Mouse (Mus musculus) heart, postnatal 4 days (tissue): ENCODE measurements around the gene Nipal3. TPM values are rescaled to one million over a fixed set of nuclear protein-coding genes. Genes with fewer than 3 reads are reported as not detected.

Experiments used
- DNase-seq: peaks from one replicate; pipeline ENCODE4 v3.0.0; 2021
- total RNA-seq, 2 experiments: library from RNA; stranded (reverse); gene quantifications; 2 replicates each; pipeline ENCODE4 v1.2.3; 2021

Nipal3 gene
- total RNA-seq, 2 experiments from 2014 or later: 19.3 to 19.6 TPM

- DNase-seq: peak; percentile 86
These were observed 61.1 kb downstream of the Nipal3 start, which contains the start of gene Rcan3 for GRCm38 (mm10) chr4:135433443-135434394. Gene Rcan3, minus strand, starts transcription at chr4:135433853.

DNA sequence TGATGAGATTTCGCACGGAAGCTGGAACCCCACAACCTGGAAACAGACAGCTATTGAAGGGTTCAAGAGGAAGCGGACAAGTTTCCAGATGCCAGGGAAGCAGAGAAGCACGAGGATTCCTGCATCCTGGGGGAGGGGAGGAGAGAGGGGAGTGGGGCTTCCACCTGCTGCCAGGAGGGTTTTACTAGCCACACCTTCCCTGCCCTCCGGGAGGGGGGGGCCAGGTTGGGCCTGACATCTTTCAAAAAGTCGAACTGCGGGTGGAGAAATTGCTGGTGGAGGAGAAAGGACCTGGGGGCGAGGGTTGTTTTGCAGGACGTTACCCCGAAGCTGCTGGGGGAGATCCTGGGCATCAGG lies 61.8 kb downstream of the Nipal3 start:
- DNase-seq: peak; percentile 17

GRCm38 (mm10) chr4:135429990-135430760 lies 64.7 kb downstream of the Nipal3 start:
- DNase-seq: no peak

- DNase-seq: no peak
These were observed 65.5 kb downstream of the Nipal3 start for GRCm38 (mm10) chr4:135429383-135429782.

GRCm38 (mm10) chr4:135426587-135426986 lies 68.3 kb downstream of the Nipal3 start:
- no peak for DNase-seq

GRCm38 (mm10) chr4:135425625-135426024 lies 69.2 kb downstream of the Nipal3 start:
- DNase-seq: no peak

DNA sequence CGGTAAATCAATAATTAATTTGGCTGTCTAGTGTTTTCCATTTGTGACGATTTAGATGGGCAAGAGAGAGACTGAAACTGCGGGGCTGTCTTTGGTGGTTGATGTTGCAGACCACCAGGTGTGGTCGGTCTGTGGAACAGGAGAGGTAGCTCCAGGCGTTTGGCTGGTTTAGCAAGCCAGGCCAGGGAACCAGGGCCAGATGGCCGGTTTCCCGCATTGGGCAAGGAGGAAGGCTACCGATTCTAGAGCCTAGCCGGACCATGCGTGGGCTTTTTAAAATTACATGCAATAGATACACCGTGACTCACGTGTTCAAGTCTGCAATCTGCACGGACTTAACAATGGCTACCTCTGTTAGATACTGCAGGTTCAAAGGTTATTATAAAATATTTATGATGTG lies 73.9 kb downstream of the Nipal3 start:
- no peak for DNase-seq

- no peak for DNase-seq
These were observed 74.4 kb downstream of the Nipal3 start for GRCm38 (mm10) chr4:135420416-135420815.

- no peak for DNase-seq
These were observed 74.8 kb downstream of the Nipal3 start for GRCm38 (mm10) chr4:135419996-135420395.

DNA sequence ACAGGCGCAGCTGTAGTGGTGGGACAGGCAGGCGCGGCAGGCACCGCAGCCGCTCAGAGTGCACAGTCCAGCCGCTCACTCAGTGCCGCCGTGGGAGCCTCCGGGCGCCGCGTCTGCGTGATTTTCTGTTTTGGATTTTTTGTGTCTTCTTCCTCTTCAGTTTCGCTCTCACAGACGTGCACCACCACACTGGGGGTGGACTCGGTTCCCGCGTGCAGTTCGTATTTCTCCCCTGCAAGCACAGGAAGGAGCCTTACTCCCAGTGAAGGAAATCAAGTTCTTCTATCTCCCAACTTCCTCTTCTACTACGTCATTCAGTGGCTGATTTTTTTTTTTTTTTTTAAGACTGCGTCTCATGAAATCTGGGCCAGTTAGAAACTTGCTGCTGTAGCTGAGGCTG lies 78.5 kb downstream of the Nipal3 start:
- no peak for DNase-seq

GRCm38 (mm10) chr4:135413491-135413890 lies 81.3 kb downstream of the Nipal3 start:
- no peak for DNase-seq

GRCm38 (mm10) chr4:135411633-135412032 lies 83.2 kb downstream of the Nipal3 start:
- peak; percentile 66 for DNase-seq

DNA sequence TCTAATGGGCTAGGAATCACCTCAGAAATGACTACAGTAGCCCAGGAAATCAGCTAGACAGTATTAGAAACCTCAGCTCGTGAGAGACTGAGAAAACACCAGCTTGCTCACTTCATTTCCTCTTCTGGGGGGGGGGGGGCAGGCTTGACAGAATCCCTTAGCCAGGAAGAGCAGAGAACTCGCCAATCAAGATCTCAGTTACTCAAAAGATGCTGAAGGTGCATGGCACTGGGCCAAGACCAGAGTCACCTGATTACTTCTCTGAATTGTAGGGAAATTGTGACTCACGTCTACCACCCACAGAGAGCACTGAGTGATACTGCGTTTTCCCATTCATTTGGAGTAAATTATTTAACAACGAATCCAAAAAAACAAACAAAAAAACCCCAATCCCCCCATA lies 88.7 kb downstream of the Nipal3 start:
- peak; percentile 23 for DNase-seq

DNA sequence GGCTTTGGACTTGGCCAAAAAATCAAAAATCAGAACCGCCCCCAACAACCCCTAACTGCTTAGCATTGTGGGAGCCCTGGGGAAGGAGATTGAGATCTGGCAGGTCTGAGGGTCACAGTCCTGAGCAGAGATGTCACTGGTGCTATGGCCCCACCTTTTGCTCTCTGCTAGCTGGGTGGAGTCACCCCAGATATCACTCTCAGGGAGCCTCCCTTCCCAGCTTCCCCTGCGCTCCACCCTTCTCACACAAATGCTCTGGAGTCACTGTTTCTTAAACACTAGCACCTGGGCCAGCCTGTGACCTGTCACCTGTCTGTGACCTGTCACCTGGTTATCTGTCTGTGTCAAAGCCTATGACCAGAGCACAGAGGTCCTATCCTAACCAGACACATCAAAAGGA lies 89.9 kb downstream of the Nipal3 start:
- DNase-seq: no peak

DNA sequence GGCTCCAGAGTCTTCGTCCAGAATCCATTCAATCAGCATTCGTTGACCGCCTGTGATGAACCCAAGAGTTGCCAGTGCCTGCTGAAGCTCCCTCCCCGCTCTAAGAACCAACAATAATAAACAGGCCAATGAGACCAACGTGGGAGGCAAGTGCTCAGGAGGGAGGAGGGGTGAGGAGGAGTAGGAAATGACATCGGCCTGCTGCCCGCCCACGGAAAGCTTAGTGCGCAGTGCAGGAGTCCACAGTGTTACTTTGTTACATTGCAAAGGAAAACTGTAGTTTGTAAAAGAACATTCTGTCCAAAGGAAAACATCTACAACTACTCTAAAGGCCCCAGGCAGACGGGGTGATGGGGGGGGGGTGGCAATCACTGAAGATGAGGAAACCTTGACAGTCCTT lies 90.8 kb downstream of the Nipal3 start:
- no peak for DNase-seq

DNA sequence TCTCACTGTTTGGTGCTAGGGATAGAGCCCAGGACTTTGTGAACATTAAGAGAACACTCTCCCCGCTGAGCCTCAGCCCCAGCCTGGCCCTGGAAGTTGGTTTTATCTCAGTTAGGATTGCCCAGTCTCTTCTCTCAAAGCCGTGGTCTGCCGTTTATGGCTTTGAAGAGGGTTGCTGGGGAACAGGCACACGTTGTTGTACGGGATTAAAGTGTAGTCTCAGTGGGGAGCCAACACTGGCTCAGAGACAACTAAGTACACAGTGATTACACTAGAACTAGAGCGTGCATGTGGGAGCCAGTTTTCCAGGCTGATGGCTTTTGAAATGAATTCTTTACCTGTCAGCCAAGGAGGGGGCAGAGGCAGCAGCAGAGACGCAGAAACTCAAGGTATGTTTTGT lies 93.0 kb downstream of the Nipal3 start:
- no peak for DNase-seq

DNA sequence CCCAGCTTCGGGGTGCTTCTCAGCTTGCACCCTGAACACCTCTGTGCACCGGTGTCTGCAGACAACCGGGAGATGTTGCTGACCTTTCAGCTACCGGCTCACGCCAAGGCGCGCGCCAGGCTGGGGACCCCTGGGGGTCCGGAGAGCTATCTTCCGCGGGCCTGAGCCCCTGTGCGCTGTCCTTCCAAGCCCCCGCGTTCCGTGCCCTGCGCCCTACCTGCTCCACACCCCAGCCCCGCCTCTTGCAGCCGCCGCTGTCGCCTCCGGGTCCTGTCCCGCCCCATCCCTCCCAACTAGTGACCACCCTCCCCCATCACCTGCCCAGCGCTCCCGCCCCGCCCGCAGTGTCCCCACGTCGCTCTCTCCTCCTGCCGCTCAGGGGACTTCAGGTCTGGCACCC lies 96.8 kb downstream of the Nipal3 start, which contains the start of gene Ncmap:
Gene Ncmap (minus strand): TSS at position 237 of the 400 bp plus-strand sequence.
- DNase-seq: no peak

DNA sequence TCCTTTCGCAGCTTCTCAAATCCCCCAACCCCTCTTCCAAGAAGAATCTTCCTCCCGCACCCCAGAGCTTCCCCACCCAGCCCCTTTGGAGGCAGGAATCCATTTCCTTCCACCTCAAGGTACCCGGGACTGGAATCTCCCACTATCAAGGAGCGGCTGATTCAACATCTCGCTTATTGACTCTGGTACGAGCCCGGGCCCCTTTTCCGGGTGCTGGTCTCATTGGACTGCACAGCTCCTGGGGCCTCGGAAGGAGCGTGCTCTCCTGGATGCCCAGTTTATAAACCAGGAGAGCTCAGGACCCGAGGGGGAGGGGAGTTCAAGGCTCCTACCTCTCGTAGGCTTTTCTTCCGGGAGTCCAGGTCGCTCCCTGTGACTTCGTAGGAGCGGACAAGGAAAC lies 97.3 kb downstream of the Nipal3 start:
- DNase-seq: no peak

DNA sequence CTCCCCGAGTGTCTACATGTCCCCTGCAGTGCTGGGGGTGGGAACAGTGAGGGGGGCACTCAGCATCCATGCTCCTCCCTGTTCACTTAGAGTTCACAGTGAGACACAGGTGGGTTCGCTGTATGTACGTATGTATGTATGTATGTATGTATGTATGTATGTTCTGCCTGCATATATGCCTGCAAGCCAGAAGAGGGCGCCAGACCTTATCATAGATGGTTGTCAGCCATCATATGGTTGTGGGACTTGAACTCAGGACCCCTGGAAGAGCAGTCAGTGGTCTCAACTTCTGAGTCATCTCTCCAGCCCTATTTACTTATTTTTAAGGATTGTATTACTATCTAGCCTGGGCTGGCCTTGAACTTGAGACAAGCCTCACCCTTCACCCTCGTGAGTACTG lies 98.5 kb downstream of the Nipal3 start:
- DNase-seq: no peak
